Mouse (Mus musculus) left cerebral cortex, adult 9 months (tissue): Measurements from ENCODE around the gene Mcm7.
"Not testable (repeated sequence)": the region's sequence is repeated elsewhere in the genome, so short reads cannot be mapped to it uniquely, and the experiment has no call there.

Experiments
- DNase-seq, 2 experiments: peaks; one replicate each; pipeline ENCODE4 v3.0.0; 2022; ENCODE audit warnings: low spot score in 2 of 2

The Mcm7 gene

DNA sequence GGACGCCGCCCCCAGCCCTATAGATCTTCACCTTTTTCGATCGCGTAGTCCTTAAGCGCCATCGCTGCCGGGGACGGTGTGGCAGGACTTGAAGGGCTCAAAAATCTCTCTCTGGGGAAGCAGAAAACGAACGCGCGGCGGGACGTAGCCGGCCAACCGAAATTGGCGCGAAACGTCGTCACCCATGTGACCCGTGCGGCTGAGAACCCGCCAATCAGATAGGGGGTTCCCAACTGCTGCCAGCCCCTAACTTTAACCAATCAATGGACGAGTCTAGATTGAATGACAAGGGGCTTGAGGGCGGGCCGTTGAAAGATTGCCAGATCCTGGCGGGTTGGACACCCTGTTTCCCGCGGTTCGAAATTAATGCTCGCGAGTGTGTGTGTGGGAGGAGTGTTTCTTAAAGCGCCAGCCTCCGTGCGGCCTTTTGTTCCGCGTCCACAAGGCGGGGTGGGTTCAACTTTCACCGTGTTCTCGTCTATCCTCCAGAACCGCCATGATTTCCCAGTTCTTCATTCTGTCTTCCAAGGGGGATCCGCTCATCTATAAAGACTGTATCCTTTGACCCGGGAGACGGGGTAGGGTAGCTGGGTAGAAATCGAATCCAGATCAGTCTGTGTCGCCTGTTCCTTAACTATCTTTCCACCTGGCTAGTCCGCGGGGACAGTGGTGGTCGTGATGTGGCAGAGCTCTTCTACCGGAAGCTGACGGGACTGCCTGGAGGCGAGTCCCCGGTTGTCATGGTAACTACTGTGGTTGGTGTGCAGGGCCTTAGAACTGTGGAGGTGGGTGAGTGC lies at the start of gene Mcm7, which contains the start of gene Ap4m1:
TSS of gene Mcm7 (minus strand) at position 728 of the 797 bp plus-strand sequence.
TSS of gene Ap4m1 (plus strand) at position 308 of the 797 bp plus-strand sequence.
- DNase-seq: peak; percentile 94 to 99

DNA sequence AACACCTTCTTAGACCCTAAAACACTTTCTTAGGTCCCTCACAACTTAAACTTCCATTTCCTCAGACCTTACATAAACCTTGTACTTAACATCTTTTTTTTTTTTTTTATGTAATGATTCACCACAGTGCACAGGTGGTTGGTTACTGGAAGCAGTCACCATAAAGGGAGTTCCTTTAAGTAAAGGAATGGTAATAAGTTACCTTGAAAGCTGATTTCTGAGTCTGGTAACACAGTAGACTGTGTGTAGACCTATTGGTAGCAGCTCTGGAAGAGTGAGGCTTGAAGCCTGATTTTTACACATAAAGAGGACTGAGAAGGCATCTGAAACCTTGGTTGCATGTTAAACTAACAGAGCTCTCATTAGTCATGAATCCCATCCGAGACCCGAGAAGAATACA lies 47.6 kb upstream of the Mcm7 start:
- no peak for DNase-seq

DNA sequence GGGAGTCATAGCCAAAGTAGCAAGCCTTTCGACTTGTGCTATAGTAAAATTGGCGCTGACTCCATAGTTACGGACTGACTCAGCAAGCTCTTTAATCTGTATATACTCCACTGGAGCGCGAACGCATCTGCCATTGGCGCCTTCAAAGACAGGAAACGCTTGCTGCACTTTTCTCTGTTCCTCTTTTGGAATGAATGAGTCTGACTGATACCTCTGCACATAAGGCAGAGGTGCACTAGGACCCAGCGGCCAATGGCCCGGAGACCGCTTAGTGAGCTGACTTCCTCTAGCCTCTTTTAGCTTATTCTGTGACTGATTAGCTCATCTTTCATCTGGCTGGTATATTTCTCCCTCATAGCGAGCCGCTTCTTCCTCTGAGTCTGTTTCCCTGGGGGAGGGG lies 44.4 kb upstream of the Mcm7 start:
- not testable (repeated sequence) for DNase-seq

DNA sequence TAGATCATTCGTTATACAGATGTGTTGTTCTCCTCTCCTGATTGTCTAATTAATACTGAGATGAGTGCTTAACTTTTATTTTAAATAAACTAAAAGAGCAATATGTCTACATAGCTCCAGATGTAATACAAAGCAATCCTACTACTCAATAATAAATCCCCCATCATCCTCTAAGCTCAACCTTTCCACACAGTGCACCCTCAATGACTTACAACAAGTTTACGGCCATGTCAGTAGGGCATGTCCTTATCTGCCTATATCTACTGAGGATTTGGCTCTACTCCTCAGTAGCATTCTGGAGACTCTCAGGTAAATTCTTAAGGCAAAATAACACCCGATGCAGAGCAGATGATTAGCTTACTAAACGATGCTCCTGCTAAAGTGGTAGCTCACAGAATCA lies 35.7 kb upstream of the Mcm7 start:
- DNase-seq: no peak

DNA sequence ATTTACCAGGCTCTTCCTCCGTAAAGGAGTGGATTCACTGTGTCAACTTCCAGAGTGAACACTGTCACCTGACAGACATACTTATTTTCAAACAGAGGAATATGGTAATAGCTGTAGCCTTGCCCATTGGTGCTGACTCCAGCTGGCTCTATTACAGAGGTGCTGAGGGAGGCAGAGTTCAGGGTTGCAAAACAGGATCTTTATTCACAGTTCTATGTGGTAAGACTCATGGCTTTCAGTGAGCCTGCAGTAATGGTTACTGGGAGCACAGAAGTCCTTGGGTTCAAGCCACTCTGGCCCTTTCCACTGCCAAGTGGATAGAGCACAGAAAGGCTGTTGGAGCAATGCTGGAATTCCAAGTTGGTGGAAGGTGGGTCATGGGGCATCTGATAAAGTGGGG lies 35.0 kb upstream of the Mcm7 start:
- DNase-seq: no peak

DNA sequence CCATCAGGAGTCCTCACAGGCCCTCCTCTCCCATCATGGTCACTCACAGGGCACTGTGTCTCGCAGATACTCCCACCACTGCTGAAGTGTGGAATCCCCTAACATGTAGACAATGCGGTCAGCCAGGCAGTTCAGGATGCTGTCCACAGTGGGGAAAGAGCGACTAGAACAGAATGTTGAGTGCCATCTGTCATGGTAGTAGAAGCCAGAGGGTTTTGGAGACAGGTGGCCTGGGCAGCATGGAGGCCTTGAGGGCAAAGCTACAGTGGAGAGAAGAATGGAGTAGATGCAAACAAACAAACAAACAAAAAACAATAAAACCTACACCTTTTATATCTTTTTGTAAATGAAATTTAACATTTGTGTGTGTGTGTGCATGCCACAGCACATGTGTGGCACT lies 29.9 kb upstream of the Mcm7 start:
- no peak for DNase-seq

DNA sequence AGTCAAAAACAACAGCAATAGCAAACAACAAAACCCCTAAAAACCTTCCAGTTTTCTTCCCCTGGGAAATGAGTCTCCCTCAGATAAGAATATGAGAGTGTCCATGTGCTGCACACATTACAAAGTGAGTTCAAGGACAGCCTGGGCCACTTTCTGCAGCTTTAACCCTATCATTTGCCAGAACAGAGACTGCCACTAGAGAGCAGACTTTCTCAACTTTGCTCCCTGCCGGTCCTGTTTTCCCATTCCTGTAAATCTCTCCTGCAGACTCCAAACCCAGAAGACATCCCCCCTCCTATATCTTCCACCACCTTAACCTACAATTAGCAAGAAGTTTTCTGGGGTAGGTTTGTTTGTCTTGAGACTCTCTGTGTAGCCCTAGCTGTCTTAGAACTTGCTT lies 27.4 kb upstream of the Mcm7 start:
- no peak for DNase-seq

DNA sequence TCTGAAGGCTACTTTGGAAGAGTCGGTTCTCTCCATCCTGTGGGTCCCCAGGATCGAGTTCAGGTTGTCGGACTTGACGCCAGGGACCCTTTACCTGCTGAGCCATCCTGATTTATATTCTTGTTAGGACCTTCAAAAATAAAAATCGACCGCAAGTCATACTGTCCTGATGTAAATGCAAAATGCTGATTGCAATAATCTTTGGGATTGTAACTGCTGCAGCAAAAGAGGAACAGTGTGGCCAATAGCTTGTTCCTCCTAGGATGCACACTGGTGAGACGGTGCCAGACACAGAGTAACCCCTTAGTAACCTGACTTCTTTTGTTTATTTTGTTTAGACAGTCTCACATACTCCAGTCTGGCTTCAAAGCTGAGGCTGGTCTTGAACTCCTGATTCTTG lies 23.2 kb upstream of the Mcm7 start:
- no peak for DNase-seq

DNA sequence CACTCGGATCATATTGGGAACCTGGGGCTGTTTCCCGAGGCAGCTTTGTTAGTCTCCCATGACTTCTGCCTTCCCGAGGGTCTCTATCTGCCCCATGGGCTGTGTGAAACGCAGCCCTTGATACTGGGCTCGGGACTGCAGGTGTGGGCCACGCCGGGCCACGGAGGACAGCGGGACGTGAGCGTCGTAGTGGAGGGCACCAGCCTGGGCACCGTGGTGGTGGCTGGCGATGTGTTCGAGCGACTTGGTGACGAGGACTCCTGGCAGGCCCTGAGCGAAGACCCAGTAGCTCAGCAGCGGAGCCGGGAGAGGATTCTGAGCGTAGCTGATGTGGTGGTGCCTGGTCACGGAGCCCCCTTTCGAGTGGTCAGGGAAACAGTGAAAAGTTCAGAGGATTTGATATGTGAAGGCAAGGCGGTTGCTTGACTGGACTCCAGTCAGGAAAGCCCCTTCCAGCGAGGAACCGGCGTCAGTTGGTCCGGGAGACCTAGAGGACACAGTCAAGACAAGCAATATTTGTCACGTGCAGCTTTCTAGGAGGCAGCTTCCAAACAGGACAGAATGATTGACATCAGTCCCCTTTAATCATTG lies 22.6 kb upstream of the Mcm7 start:
- peak in 1 of 2 experiments; percentile 17 for DNase-seq

DNA sequence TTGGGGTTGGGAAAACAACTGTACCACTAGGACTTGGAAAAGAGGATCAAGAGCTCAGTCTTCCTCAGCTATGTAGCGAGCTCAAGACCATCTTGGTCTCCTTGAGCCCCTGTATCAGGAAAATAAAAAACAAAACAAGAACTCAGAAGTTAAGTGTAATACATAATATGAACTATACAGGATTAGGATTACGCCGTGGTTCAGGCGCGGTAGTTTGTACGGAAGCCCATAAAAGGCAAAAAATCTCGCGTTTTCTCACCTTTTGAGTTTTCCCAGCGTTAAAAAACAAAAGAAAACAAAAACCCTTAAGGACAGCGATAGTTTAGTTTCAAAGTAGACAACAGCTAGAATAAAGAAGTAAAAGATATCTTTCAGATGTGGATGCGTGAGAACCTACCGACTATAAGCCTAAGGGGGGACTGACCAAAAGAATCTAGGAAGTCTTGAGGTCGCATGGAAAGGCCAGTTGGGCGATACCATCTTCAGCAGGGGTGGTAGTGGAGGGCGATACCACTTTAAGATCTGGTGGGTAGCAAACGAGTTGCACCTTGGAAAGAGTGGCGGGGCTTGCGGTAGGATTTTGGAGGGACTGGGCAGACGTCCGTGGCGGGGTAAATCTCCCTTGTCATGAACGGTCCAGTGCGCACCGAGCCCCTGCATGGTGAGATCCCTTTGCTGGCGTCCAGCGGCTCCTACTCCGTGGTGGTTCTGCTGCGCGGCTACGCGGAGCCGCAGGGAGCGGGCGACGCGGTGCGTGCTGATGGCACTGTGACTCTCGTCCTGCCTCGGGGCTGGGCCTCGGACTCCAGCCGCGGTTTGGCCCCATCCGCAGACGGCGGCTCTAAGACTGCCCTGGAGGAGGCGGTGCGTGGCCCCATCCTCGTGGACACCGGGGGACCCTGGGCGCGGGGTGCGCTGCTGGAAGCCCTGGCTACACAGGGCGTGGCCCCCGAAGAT lies 21.8 kb upstream of the Mcm7 start, which contains the start of gene Mblac1:
TSS of gene Mblac1 (plus strand) at position 544 of the 957 bp plus-strand sequence.
- DNase-seq: peak; percentile 59 to 89

DNA sequence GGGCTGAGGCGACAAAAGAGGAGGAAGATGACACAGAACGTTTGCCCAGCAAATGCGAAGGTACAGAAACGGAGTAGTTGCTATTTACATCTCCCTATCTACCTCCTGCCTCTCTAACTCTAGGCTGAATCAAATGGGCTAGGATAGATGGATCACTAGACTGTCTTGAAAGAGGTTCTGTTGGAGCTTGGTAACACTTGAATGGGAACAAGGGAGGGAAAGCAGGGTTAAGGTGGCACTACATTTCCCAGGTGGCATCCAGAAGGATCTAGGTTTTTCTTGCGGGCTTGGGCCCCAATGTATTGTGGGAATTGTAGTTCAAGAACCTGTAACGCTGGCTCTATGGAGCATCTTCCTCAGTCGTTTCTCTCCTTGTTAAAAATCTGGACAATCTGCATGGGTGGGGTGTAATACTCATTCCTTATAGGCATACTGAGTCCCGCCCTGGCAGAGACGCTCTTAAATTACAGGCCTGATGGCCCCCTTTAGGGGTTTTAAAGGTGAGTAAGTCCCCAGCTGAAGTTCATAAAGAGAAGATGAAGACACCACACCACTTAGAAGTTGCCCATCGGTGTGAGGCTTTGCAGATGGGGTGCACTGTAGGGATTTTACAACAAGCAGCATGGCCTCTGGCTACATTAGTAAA lies 15.6 kb upstream of the Mcm7 start:
- peak in 1 of 2 experiments; percentile 82 for DNase-seq

DNA sequence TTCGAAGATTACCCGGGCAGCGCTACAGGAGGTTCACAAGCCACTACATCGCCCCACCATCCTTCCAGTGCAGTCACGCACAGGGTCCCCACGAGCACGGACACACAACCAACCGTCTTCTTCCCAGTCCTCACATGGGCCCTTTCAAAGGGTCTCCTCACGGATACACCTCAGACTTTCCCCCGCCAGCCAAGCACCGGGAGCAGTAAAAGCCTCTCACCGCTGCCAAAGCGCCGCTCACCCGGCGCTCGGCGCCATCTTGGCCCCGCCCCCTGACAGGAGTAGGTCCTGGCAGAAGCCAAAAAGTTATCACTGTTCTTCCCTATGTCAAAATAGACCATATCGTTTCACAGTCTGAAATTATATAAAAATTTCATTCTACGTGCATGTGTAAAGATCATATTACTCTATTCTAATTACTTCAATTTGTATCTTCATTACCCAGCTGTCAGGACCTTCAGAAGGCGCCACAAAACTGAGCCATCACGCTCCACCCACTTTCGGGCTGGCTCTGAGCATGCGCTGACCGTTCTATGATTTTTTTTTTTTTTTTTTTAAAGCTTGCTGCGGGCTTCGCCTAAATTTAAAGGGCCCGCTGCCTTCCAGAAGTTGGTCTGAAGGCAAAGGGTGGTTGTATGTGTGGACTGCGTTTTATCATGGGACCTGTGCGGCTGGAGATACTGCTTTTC lies 14.9 kb upstream of the Mcm7 start, which contains the start of the genes Taf6 and Cnpy4:
TSS of gene Taf6 (minus strand) at position 502 of the 689 bp plus-strand sequence.
TSS of gene Cnpy4 (plus strand) at position 536 of the 689 bp plus-strand sequence.
- peak in 1 of 2 experiments; percentile 79 for DNase-seq

DNA sequence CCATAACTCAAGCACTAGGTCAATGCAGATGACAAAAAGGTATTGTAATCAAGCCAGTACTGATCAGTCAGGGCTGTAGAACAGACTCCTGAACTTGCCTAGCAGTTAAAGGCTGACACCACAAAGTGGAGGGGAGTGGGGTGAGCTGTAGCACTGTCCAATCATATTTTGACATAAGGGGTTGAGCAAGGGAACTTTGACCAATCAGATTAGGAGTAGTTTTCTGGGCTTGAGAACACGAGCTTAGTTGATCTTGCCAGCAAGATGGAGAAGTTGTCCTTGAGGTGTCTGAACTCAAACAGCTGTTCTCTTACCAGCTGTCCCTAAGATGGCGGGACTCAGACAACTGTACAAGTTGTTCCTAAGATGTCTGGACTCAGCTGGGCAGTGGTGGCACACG lies 995 bp upstream of the Mcm7 start:
- no peak for DNase-seq

DNA sequence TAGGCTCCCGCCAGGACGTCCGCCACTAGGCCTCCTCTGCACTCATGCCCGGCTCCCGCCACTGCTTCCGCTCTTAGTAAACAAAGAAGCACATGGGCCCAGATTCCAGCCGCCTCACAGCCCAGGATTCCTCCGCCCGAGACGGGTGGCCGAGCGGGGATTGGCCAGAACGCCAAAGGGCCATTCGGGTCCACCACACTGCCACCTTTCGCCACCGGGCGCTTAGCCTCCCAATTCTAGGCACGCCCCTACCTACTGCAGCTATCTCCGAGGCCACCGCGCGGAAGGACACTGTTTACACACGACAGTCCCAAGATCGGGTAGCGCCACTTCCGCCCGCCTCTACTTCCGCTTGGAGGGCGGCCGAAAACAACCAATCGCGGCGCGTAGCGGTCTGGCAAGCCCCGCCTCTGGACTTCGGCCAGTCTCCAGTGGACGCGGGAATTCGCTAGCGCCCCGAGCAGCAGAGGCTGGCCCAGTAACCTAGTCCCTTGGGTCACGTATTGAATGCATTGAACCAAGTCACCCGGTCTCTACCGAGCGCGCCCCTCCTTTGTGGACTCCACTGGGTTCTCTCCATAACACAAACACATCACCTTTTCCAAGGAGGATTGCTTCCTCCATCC lies 1.2 kb downstream of the Mcm7 start:
- peak; percentile 84 to 95 for DNase-seq

DNA sequence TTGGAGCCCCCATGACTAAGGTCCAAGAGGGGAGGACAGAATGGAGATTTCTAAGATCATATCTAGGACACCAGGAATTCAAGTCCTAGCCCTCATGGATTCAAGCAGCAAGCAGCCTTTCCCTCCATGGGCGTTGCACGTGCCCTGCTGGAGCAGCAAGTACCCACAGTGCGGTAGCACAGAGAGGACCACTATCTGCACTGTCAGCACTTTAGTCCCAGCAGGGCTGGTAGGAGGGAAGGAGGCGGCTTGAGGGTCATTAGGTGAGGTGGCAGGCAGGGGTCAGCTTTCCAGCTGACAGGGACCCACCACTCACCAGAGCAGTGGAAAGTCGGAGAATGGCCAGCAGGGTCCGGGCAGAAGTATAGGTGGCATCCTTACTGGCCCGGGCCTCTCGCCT lies 6.6 kb downstream of the Mcm7 start:
- no peak for DNase-seq

DNA sequence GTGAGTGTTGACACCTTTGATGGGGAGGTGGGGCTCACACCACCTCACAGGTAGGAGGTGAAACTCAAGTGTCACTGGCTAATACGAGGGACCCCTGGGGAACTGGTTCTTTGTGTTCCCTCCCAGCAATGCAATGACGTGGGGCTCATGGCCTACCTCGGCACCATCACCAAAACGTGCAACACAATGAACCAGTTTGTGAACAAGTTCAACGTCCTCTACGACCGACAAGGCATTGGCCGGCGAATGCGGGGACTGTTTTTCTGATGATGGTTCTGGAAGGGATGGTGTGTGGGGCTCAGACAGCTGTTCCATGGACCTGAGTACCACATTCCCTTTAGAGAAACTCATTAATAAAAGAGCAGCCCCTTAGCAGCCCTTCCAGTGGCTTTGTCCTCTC lies 8.6 kb downstream of the Mcm7 start:
- DNase-seq: no peak

DNA sequence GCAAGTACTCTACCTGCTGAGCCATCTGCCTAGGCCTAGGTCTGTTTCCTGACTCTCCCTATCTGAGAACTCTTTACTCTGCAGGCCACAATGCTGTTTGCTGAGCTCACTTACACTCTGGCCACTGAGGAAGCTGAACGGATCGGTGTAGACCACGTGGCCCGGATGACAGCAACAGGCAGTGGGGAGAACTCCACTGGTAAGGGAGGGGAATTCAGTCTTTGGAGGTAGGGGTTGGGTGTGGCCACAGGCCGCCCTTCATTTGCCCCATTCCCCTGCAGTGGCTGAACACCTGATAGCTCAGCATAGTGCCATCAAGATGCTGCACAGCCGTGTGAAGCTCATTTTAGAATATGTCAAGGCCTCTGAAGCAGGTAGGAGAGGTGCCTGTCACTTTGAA lies 9.2 kb downstream of the Mcm7 start:
- DNase-seq: no peak

DNA sequence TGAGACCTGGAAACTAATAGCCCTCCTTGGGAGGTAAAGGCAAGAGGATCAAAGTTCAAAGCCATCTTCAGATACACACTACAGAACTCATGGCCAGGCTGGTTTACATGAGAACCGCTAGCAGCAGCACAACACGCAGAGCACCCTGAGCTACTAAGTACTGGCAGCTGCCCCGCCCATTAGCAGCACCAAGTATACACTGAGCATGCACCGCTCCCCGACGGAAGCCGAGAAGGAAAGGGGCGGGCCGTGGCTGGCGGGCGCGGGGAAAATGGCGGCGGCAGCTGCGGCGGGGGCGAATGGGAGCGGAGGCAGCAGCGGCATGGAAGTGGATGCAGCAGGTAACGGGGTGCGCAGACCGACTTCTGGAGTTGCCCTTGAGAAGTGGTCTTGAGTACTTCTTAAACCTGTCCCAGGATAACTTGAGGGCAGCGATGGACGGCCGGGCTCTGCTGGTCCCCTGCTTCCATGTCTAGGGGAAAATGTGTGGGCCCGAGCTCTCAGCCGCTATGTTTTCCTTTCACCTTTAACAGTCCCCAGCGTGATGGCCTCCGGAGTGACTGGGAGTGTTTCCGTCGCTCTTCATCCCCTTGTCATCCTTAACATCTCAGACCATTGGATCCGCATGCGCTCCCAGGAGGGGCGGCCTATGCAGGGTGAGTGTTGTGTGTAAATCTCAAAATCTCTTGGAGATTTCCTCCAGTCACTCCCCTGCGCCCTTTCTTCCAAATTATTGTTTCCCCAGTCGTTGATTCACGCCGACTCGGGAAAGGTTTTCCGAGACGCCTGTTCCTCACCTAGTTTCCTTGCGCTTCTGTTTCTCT lies 11.2 kb downstream of the Mcm7 start, which contains the start of gene Cops6:
TSS of gene Cops6 (plus strand) at position 230 of the 824 bp plus-strand sequence.
- peak; percentile 83 to 94 for DNase-seq

DNA sequence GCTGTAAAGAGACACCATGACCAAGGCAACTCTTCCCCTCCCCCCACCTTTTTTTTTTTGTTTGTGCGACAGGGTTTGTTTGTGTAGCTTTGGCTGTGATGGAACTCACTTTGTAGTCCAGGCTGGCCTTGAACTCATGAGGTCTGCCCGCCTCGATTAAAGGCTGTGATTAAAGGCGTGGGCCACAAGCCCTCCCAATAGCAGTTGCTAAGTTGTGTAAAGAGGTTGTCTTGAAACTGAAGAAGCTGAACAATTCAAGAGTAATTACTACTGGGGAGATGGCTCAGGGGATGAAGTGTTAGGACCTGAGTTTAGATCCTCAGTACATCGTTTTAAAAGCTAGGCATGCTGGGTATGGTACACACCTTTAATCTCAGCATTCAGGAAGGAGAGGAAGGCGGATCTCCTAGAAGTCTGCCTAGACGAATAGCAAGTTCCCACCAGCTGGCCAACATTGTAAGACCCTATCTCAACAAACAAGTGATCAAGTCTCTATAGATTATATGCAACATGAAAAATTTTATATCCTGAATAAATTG lies 11.9 kb downstream of the Mcm7 start:
- no peak for DNase-seq
